Comparison of ENCODE assay signal across 19 mouse cellular contexts in the genomic region with DNA sequence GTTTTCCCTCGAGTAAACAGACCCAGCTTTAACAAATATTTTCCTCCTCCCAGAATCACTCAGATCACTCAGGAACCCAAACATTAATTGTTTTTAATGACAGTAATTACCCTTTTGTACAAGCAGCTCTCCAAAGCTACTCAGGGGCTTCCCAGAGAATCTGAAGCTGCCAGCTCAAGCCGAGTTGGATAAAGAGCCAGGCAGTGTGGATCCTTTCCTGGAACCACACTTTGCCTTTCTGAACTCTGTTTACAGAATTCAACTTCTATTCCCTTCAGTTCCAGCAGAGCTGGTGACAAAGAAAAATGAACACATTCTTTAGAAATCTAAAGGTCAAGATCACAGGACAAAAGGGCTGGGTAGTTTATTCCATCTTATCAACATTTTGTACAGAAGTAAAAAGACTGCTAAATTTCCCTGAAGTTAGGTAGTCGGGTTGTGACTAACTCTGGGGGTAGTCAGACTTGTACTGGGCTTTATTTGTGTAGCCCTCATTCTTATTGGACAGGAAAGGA.
DNase-seq lines count a peak whose midpoint lies in the region; ATAC-seq and TF ChIP-seq lines count a peak whose summit lies in the region.
"Had no signal": no experiment of that assay in that cellular context is flagged by ENCODE, and none has a peak within 500 bp of the region (broad histone marks: within the 10 kb centered on the region; RNA-seq: fewer than 3 reads in every experiment).

No protein-coding gene starts in this region.

- H3K9me3 ChIP-seq in kidney, embryonic 15.5 days (replicated peaks): no peaks in the 10 kb centered on the region
- no peaks in the 10 kb centered on the region for H3K9me3 ChIP-seq in forebrain, embryonic 16.5 days (ENCODE audit: control insufficient read depth, low read length)
- H3K9me3 ChIP-seq: embryonic facial prominence, embryonic 10.5 days; hindbrain, embryonic 13.5 days; limb, embryonic 12.5 days; liver, embryonic 13.5 days had no signal

- no peak for ATAC-seq in kidney, embryonic 15.5 days (replicated peaks; ENCODE audit: low FRiP score)
- ATAC-seq in forebrain, embryonic 16.5 days: no peak
- ATAC-seq: inflammation-experienced regulatory T-cells, adult 6 months had no signal

- H3K4me3 ChIP-seq in gastrocnemius, adult 2 months: no peak overlapping the region
- no peak overlapping the region for H3K4me3 ChIP-seq in kidney, embryonic 15.5 days (replicated peaks)
- no peak overlapping the region for H3K4me3 ChIP-seq in forebrain, embryonic 16.5 days (replicated peaks; ENCODE audit: low read length)
- H3K4me3 ChIP-seq: embryonic facial prominence, embryonic 10.5 days; hindbrain, embryonic 13.5 days; limb, embryonic 12.5 days; liver, embryonic 13.5 days had no signal

- peak overlapping the region; percentile 4; the same call in 1 of the 2 replicates for H3K27ac ChIP-seq in gastrocnemius, adult 2 months
- H3K27ac ChIP-seq in kidney, embryonic 15.5 days: 0 out of 2 replicates have a peak overlapping the region, but pooled peaks have one; percentile 33
- no peak overlapping the region for H3K27ac ChIP-seq in forebrain, embryonic 16.5 days (ENCODE audit: low read length)
- H3K27ac ChIP-seq: embryonic facial prominence, embryonic 10.5 days; hindbrain, embryonic 13.5 days; limb, embryonic 12.5 days; liver, embryonic 13.5 days had no signal

- no peak overlapping the region for H3K4me2 ChIP-seq in kidney, embryonic 15.5 days
- H3K4me2 ChIP-seq in forebrain, embryonic 16.5 days (ENCODE audit: low read length): no peak overlapping the region
- H3K4me2 ChIP-seq: heart, embryonic 11.5 days; hindbrain, embryonic 13.5 days; limb, embryonic 12.5 days; liver, embryonic 13.5 days; midbrain, embryonic 11.5 days had no signal

- peaks cover 3% of the 10 kb centered on the region; the same call in 1 of the 2 replicates for H3K4me1 ChIP-seq in kidney, embryonic 15.5 days
- no peaks in the 10 kb centered on the region for H3K4me1 ChIP-seq in forebrain, embryonic 16.5 days (replicated peaks; ENCODE audit: control insufficient read depth, insufficient read depth, low read length)
- H3K4me1 ChIP-seq: embryonic facial prominence, embryonic 10.5 days; hindbrain, embryonic 13.5 days; limb, embryonic 12.5 days; liver, embryonic 13.5 days had no signal

- H3K9ac ChIP-seq in kidney, embryonic 15.5 days: no peak overlapping the region
- no peak overlapping the region for H3K9ac ChIP-seq in forebrain, embryonic 16.5 days (replicated peaks; ENCODE audit: low read depth, low read length)
- H3K9ac ChIP-seq: hindbrain, embryonic 13.5 days; limb, embryonic 12.5 days; liver, embryonic 13.5 days had no signal

- no peaks in the 10 kb centered on the region for H3K27me3 ChIP-seq in kidney, embryonic 15.5 days
- no peaks in the 10 kb centered on the region for H3K27me3 ChIP-seq in forebrain, embryonic 16.5 days (replicated peaks; ENCODE audit: control insufficient read depth, insufficient read depth, low read length)
- H3K27me3 ChIP-seq: hindbrain, embryonic 13.5 days; limb, embryonic 12.5 days; liver, embryonic 13.5 days had no signal

- WGBS in kidney, embryonic 15.5 days: 38% methylated on average over 3 of the region's 3 CpGs
- WGBS in forebrain, embryonic 16.5 days: 23% methylated on average over 3 of the region's 3 CpGs

- intact Hi-C loops in gastrocnemius, adult 2 months (cut with DNase I): no loop called here

- no peak for TF ChIP-seq CTCF in gastrocnemius, adult 2 months (IDR thresholded peaks at IDR 0.05)

- no peaks in the 10 kb centered on the region for H3K36me3 ChIP-seq in kidney, embryonic 15.5 days
- no peaks in the 10 kb centered on the region for H3K36me3 ChIP-seq in forebrain, embryonic 16.5 days (ENCODE audit: control insufficient read depth, insufficient read depth)
- H3K36me3 ChIP-seq: embryonic facial prominence, embryonic 10.5 days; hindbrain, embryonic 13.5 days; limb, embryonic 12.5 days; liver, embryonic 13.5 days had no signal

- DNase-seq in gastrocnemius, adult 2 months: no peak
- DNase-seq in gastrocnemius, postnatal 10 days: no peak
- DNase-seq in kidney, postnatal 25 days: peak; percentile 21 to 41
- peak; percentile 46 for DNase-seq in lung, postnatal 25 days (ENCODE audit: low spot score)
- no peak for DNase-seq in thymus, postnatal 4 days
- DNase-seq in urinary bladder, adult 18-20 months (ENCODE audit: low spot score in 2 of 2): no peak
- DNase-seq: cerebellum, adult 8-10 months; heart, postnatal 14 days; liver, embryonic 13.5 days; retina, postnatal 1 day; thymus, postnatal 25 days had no signal

Comparison
In these comparisons a context has a peak if more than half of its experiments do, and no peak if none do; other contexts are left out.
1. DNase-seq: peak in kidney, postnatal 25 days (2 of 2) and lung, postnatal 25 days (single experiment); none in gastrocnemius, adult 2 months (single experiment), gastrocnemius, postnatal 10 days (single experiment), thymus, postnatal 4 days (single experiment) and urinary bladder, adult 18-20 months (0 of 2).